Mouse (Mus musculus): ENCODE measurements around the gene Setd5. TPM values are rescaled to one million over a fixed set of nuclear protein-coding genes. Genes with fewer than 3 reads are reported as not detected.
A peak's percentile ranks its signal among the peaks of the same experiment; 100 is the strongest.

Gene Setd5
- polyA plus RNA-seq, 1 experiment from 2014 or later: 46.4 TPM

DNA sequence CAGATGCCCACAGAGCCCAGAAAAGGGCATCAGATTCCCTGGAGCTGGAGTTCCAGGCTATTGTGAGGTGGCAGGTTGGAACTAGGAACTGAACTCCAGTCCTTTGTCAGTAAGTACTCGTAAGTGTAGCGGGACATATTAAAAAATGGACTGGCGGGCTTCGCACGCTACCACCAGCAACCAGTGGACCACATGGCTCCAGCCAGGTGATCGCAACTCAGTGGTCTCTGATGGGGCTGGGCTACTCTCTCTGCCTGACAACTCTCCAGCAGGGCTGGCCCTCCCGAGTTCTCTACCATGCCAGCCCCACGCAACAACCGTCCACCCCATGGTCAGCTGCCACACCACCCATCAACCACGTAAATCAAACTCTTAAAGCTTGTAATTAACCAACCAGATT is 82.9 kb downstream of the Setd5 start:
- ATAC-seq (replicated peaks; ENCODE audit: low FRiP score, low read depth) (no peak), DNase-seq (ENCODE audit: low spot score) (no peak)
- H3K9ac ChIP-seq (ENCODE audit: low read depth, low read length): no peak overlapping the region
- H3K27me3 ChIP-seq (ENCODE audit: insufficient read depth, low read length): no peaks in the 10 kb centered on the region
- H3K9me3 ChIP-seq (replicated peaks; ENCODE audit: low read length): no peaks in the 10 kb centered on the region
- no peak overlapping the region for H3K27ac ChIP-seq
- 91% methylated on average over 10 of the region's 10 CpGs for WGBS
- no peak overlapping the region for H3K4me2 ChIP-seq (ENCODE audit: low read length)
- H3K36me3 ChIP-seq (ENCODE audit: insufficient read depth, low read length): 0 out of 2 replicates have a peak, but pooled peaks cover 8% of the 10 kb centered on the region
- TF ChIP-seq CTCF (IDR thresholded peaks at IDR 0.05; ENCODE audit: low read depth): no peak
- no peaks in the 10 kb centered on the region for H3K4me1 ChIP-seq (replicated peaks; ENCODE audit: insufficient read depth, low read length)
- H3K4me3 ChIP-seq (replicated peaks; ENCODE audit: low read depth, low read length): no peak overlapping the region

DNA sequence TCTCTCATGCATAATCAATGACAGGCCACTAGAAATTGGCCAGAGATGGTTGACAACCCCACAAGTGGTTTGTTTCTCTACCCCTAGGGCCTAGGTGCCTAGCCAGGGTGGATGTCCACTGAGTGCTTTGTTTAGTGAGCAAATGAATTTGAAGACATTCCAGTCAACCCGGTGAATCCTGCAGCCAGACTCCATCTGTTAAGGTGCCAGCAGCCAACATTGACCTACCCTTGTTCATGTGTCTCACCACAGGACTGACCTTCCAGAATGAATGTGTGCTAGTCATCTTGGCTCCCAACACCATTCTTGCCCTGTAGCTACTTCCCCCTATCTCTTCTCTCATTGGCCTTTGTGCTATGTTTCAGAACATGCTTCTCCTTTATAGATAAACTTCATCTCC is 84.8 kb downstream of the Setd5 start:
- H3K27ac ChIP-seq: no peak overlapping the region
- H3K4me2 ChIP-seq (ENCODE audit: low read length): no peak overlapping the region
- TF ChIP-seq CTCF (IDR thresholded peaks at IDR 0.05; ENCODE audit: low read depth): no peak
- no peak overlapping the region for H3K4me3 ChIP-seq (replicated peaks; ENCODE audit: low read depth, low read length)
- H3K9me3 ChIP-seq (replicated peaks; ENCODE audit: low read length): no peaks in the 10 kb centered on the region
- no peaks in the 10 kb centered on the region for H3K27me3 ChIP-seq (ENCODE audit: insufficient read depth, low read length)
- no peak overlapping the region for H3K9ac ChIP-seq (ENCODE audit: low read depth, low read length)
- WGBS: 91% methylated on average over 1 of the region's 1 CpGs
- DNase-seq (ENCODE audit: low spot score): no peak
- no peaks in the 10 kb centered on the region for H3K4me1 ChIP-seq (replicated peaks; ENCODE audit: insufficient read depth, low read length)
- ATAC-seq (replicated peaks; ENCODE audit: low FRiP score, low read depth): no peak
- 0 out of 2 replicates have a peak, but pooled peaks cover 8% of the 10 kb centered on the region for H3K36me3 ChIP-seq (ENCODE audit: insufficient read depth, low read length)

DNA sequence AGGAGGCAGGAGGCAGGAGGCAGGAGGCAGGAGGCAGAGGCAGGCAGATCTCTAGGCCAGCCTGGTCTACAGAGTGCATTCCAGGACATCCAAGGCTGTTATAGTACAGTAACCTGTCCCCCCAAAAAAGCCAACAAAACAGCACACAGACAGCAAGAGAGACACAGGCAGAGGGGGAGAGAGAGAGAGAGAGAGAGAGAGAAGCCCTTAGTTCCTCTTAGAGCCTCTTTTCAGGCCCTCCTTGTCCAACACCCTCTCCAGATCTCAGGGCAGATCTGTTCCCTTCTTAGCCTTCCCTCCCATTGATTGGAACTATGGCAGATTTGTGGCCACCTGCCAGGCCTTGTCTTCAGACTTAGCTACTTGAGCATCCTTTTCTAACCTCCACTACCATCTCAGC is 86.3 kb downstream of the Setd5 start:
- Histone ChIP-seq H3K4me3 (replicated peaks; ENCODE audit: low read depth, low read length) (no peak overlapping the region), H3K4me2 (ENCODE audit: low read length) (no peak overlapping the region), H3K4me1 (replicated peaks; ENCODE audit: insufficient read depth, low read length) (no peaks in the 10 kb centered on the region), H3K27ac (no peak overlapping the region), H3K9ac (ENCODE audit: low read depth, low read length) (no peak overlapping the region), H3K9me3 (replicated peaks; ENCODE audit: low read length) (no peaks in the 10 kb centered on the region), H3K36me3 (ENCODE audit: insufficient read depth, low read length) (0 out of 2 replicates have a peak, but pooled peaks cover 5% of the 10 kb centered on the region), H3K27me3 (ENCODE audit: insufficient read depth, low read length) (no peaks in the 10 kb centered on the region)
- ATAC-seq (replicated peaks; ENCODE audit: low FRiP score, low read depth) (no peak), DNase-seq (ENCODE audit: low spot score) (no peak)
- TF ChIP-seq CTCF (IDR thresholded peaks at IDR 0.05; ENCODE audit: low read depth): no peak

DNA sequence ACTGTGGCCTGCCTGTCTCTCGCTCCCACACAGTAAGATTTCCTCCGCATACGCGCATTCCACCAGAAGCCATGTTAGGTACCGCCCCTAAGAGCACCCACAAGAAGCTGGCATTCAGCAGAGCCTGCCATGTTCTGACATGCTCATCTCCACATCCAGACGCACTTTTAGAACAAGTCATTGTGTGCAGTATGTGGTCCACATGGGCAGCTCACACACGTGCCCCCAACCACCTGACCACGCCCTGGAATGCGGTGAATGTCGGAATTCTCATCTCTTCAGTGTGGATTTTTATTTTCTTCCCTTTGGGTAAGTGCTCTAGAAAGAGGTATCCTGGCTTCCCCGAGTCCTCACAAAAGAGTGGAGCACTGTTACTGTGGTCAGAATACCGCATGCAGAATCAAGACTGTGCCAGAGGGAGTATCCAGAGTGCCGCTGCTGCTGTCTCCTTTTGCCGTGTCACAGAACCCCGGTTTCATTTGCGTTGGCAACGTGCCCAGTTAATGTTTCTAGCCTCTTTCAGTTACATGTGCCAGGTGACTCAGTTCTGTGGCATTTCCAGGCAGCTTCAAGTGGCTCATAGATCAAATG is 89.6 kb downstream of the Setd5 start:
- ATAC-seq (replicated peaks; ENCODE audit: low FRiP score, low read depth): peak; percentile 51
- peak; percentile 71 for DNase-seq (ENCODE audit: low spot score)

DNA sequence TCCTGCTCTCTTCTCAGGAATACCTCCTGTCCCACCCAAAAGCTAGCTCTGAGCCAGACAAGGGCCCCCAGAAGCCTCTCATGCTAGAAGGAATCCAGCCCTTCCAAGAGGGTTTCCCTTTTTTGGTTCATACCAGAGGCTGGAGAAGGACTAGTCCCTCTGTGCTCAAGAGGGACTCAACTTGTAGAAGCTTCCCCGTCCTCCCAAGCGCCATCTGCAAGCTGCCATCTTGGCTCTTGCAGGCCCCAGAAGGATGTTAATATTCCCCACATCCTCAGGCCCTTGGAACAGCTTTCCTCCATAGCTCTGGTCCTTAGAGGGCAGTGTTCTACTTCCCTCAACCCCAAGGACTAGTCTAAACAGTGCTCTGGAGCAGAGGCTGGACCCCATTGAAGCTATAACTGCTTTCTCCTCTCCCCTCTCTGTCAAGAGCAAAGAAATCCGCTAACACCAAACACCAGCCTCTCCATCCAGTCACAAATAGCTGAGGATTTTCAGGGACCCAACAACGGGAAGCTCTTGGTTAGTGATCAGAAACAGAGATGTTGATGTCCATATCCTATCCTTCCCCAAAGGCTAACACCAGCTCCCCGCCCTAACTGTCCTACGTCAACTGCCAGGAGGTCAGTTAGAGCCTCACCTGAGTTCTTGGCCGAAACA is 91.3 kb downstream of the Setd5 start:
- H3K9ac ChIP-seq (ENCODE audit: low read depth, low read length): no peak overlapping the region
- no peaks in the 10 kb centered on the region for H3K36me3 ChIP-seq (ENCODE audit: insufficient read depth, low read length)
- no peaks in the 10 kb centered on the region for H3K27me3 ChIP-seq (ENCODE audit: insufficient read depth, low read length)
- DNase-seq (ENCODE audit: low spot score) (no peak), ATAC-seq (replicated peaks; ENCODE audit: low FRiP score, low read depth) (no peak)
- H3K4me2 ChIP-seq (ENCODE audit: low read length): no peak overlapping the region
- no peaks in the 10 kb centered on the region for H3K4me1 ChIP-seq (replicated peaks; ENCODE audit: insufficient read depth, low read length)
- no peak for TF ChIP-seq CTCF (IDR thresholded peaks at IDR 0.05; ENCODE audit: low read depth)
- WGBS: 95% methylated on average over 7 of the region's 7 CpGs
- no peak overlapping the region for H3K27ac ChIP-seq
- no peak overlapping the region for H3K4me3 ChIP-seq (replicated peaks; ENCODE audit: low read depth, low read length)
- H3K9me3 ChIP-seq (replicated peaks; ENCODE audit: low read length): no peaks in the 10 kb centered on the region

More for the DNA sequence above, 89.6 kb downstream of the Setd5 start:
- WGBS: 50% methylated on average over 17 of the region's 17 CpGs
- no peak overlapping the region for H3K27ac ChIP-seq
- TF ChIP-seq CTCF (IDR thresholded peaks at IDR 0.05; ENCODE audit: low read depth): no peak
- H3K9ac ChIP-seq (ENCODE audit: low read depth, low read length): no peak overlapping the region
- no peaks in the 10 kb centered on the region for H3K27me3 ChIP-seq (ENCODE audit: insufficient read depth, low read length)
- H3K4me3 ChIP-seq (replicated peaks; ENCODE audit: low read depth, low read length): no peak overlapping the region
- no peaks in the 10 kb centered on the region for H3K36me3 ChIP-seq (ENCODE audit: insufficient read depth, low read length)
- peak overlapping the region; percentile 29; the same call in 1 of the 2 replicates for H3K4me2 ChIP-seq (ENCODE audit: low read length)
- H3K4me1 ChIP-seq (replicated peaks; ENCODE audit: insufficient read depth, low read length): no peaks in the 10 kb centered on the region
- H3K9me3 ChIP-seq (replicated peaks; ENCODE audit: low read length): no peaks in the 10 kb centered on the region

DNA sequence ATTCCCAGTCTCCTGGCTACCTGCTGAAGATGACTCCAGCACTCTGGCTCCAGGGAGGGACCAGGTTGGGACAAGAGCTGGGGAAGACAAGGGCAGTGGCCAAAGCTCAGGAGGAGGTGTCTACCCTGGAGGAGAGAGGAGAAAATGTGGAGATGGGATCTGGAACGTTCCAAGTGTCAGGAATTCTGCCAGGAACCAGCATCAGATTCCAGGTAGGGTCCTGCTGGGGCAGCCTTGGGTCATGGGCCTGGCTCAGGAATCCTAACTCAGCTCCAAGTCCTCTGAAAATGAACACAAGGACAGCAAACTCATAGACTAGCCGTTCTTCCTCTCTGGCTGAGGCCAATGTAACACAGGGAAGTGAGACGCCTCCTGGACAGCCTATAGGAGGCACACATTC is 92.7 kb downstream of the Setd5 start:
- ATAC-seq (replicated peaks; ENCODE audit: low FRiP score, low read depth): no peak
- DNase-seq (ENCODE audit: low spot score): no peak
- no peaks in the 10 kb centered on the region for H3K36me3 ChIP-seq (ENCODE audit: insufficient read depth, low read length)
- no peak overlapping the region for H3K27ac ChIP-seq
- 62% methylated on average over 3 of the region's 3 CpGs for WGBS
- no peaks in the 10 kb centered on the region for H3K4me1 ChIP-seq (replicated peaks; ENCODE audit: insufficient read depth, low read length)
- H3K4me3 ChIP-seq (replicated peaks; ENCODE audit: low read depth, low read length): no peak overlapping the region
- TF ChIP-seq CTCF (IDR thresholded peaks at IDR 0.05; ENCODE audit: low read depth): no peak
- no peak overlapping the region for H3K9ac ChIP-seq (ENCODE audit: low read depth, low read length)
- no peaks in the 10 kb centered on the region for H3K9me3 ChIP-seq (replicated peaks; ENCODE audit: low read length)
- H3K4me2 ChIP-seq (ENCODE audit: low read length): no peak overlapping the region
- H3K27me3 ChIP-seq (ENCODE audit: insufficient read depth, low read length): no peaks in the 10 kb centered on the region

Measured in kidney, postnatal 0 days (tissue).